Mouse (Mus musculus) heart, postnatal 0 days (tissue): ENCODE results near the gene Hif3a.

Experiments used
- CTCF ChIP-seq: IDR thresholded peaks from 2 replicates; pipeline ENCODE4 v1.5.1; 2016; ENCODE audit warnings: antibody characterized with exemption, control low read depth, low read depth
- EP300 ChIP-seq: IDR thresholded peaks from 2 replicates; pipeline ENCODE4 v1.6.1; 2016; ENCODE audit warnings: antibody characterized with exemption, low read depth

GRCm38 (mm10) chr7:17024141-17024540 is 38.1 kb downstream of the Hif3a start:
- TF ChIP-seq CTCF, result no peak
- TF ChIP-seq EP300, result no peak
